Comparison of ENCODE assay signal across 9 mouse cellular contexts in genomic region chr16:45095561-45096482, GRCm38 (mm10). TPM values are rescaled to one million over a fixed set of nuclear protein-coding genes. Genes with fewer than 3 reads are reported as not detected.
A peak's percentile ranks its signal among the peaks of the same experiment; 100 is the strongest.
DNase-seq lines count a peak whose midpoint lies in the region; ATAC-seq and TF ChIP-seq lines count a peak whose summit lies in the region.
"Had no signal": no experiment of that assay in that cellular context is flagged by ENCODE, and none has a peak within 500 bp of the region (broad histone marks: within the 10 kb centered on the region; RNA-seq: fewer than 3 reads in every experiment).

No protein-coding gene starts in this region.

- intact Hi-C loops in left cerebral cortex, postnatal 10 days (cut with DNase I), result loop anchor here (10.0 kb wide), 1 partner anchor 361 kb away; no protein-coding TSS in a partner anchor

- H3K4me2 ChIP-seq in heart, embryonic 14.5 days (ENCODE audit: low read length), result peak overlapping the region; percentile 63
- H3K4me2 ChIP-seq in lung, postnatal 0 days (replicated peaks; ENCODE audit: low read depth, low read length), result peak overlapping the region; percentile 53

- no peaks in the 10 kb centered on the region for H3K9me3 ChIP-seq in heart, embryonic 14.5 days (ENCODE audit: control insufficient read depth, low read length)
- no peaks in the 10 kb centered on the region for H3K9me3 ChIP-seq in lung, postnatal 0 days (ENCODE audit: low read length)

- 0 out of 4 replicates have a peak overlapping the region, but pooled peaks of 1 of the 2 experiments have one; percentile 6 for H3K27ac ChIP-seq in heart, embryonic 14.5 days (replicated peaks in 1 of 2; ENCODE audit: control insufficient read depth in 1 of 2, insufficient read depth in 1 of 2, low read depth in 2 of 2, low read length in 2 of 2)
- H3K27ac ChIP-seq in lung, postnatal 0 days (ENCODE audit: low read length), result no peak overlapping the region
- H3K27ac ChIP-seq: left cerebral cortex, adult 2 months had no signal

- peak overlapping the region; percentile 72 for H3K9ac ChIP-seq in heart, embryonic 14.5 days (ENCODE audit: low read length)
- H3K9ac ChIP-seq in lung, postnatal 0 days (replicated peaks; ENCODE audit: low read depth), result no peak overlapping the region

- H3K4me3 ChIP-seq in heart, embryonic 14.5 days (ENCODE audit: control insufficient read depth in 1 of 2, insufficient read depth in 1 of 2, low read depth in 1 of 2, low read length in 2 of 2), result peak overlapping the region; percentile 43 to 75
- H3K4me3 ChIP-seq in lung, postnatal 0 days (ENCODE audit: low read depth, low read length), result no peak overlapping the region

- WGBS in heart, embryonic 14.5 days, result 80% methylated on average over 26 of the region's 26 CpGs
- 91% methylated on average over 26 of the region's 26 CpGs for WGBS in lung, postnatal 0 days

- TF ChIP-seq CTCF in lung, postnatal 0 days (IDR thresholded peaks at IDR 0.05), result no peak

- no peaks in the 10 kb centered on the region for H3K27me3 ChIP-seq in heart, embryonic 14.5 days (ENCODE audit: control insufficient read depth, insufficient read depth, low read length)
- no peaks in the 10 kb centered on the region for H3K27me3 ChIP-seq in lung, postnatal 0 days (replicated peaks; ENCODE audit: insufficient read depth, low read length)

- TF ChIP-seq EP300 in lung, postnatal 0 days (IDR thresholded peaks at IDR 0.05), result no peak

- ATAC-seq in heart, embryonic 14.5 days (ENCODE audit: insufficient number of reproducible peaks, insufficient read depth, low FRiP score, low read depth), result no peak
- ATAC-seq in lung, postnatal 0 days, result no peak

- H3K36me3 ChIP-seq in heart, embryonic 14.5 days (ENCODE audit: control insufficient read depth, insufficient read depth, low read length), result no peaks in the 10 kb centered on the region
- H3K36me3 ChIP-seq in lung, postnatal 0 days (ENCODE audit: insufficient read depth, low read length), result no peaks in the 10 kb centered on the region

- H3K4me1 ChIP-seq in heart, embryonic 14.5 days (ENCODE audit: control insufficient read depth in 2 of 2, insufficient read depth in 2 of 2, low read length in 2 of 2), result peaks cover 30 to 58% of the 10 kb centered on the region in 2 experiments
- H3K4me1 ChIP-seq in lung, postnatal 0 days (ENCODE audit: insufficient read depth, low read depth, low read length), result peaks cover 5% of the 10 kb centered on the region; the same call in 1 of the 2 replicates

- peak; percentile 15 to 24 for DNase-seq in cerebellum, postnatal 14 days
- DNase-seq in cerebellum, adult 9-10 months, result no peak
- DNase-seq in left cerebral cortex, postnatal 10 days (ENCODE audit: extremely low spot score in 1 of 2, low spot score in 2 of 2), result peak; percentile 43 to 50
- no peak for DNase-seq in left cerebral cortex, adult 9 months (ENCODE audit: low spot score in 2 of 2)
- DNase-seq in lung, postnatal 0 days (ENCODE audit: low spot score), result no peak
- DNase-seq in thymus, postnatal 25 days, result no peak
- no peak for DNase-seq in gastrocnemius, adult 8-10 months (ENCODE audit: low spot score in 2 of 2)

RNA-seq across cellular contexts. Expression of gene Ccdc80, which starts 2.6 kb away (rescaled TPM):
- 10 to 100 TPM in 1 of 2 experiments, 1 to 10 TPM in 1; 9.6 to 11.7 TPM for total RNA-seq in left cerebral cortex, postnatal 10 days (2021)
- polyA plus RNA-seq in heart, embryonic 14.5 days (2014; fragmentation: Nextera tagmentation; extraction: Ambion mirVana), result 88.5 and 96.2 TPM in 2 replicates
- polyA plus RNA-seq in lung, postnatal 0 days (2015; fragmentation: Nextera tagmentation; extraction: Ambion mirVana), result 62.4 and 81.7 TPM in 2 replicates
- 10 to 100 TPM in 3 of 4 experiments, 1 to 10 TPM in 1; 9.3 to 24.8 (median 12.4) TPM for total RNA-seq in gastrocnemius, adult 8-10 months (2022)

Comparison
In these comparisons a context has a peak if more than half of its experiments do, and no peak if none do; other contexts are left out.
1. DNase-seq: peak in cerebellum, postnatal 14 days (2 of 2) and left cerebral cortex, postnatal 10 days (2 of 2); none in cerebellum, adult 9-10 months (single experiment), left cerebral cortex, adult 9 months (0 of 2), lung, postnatal 0 days (single experiment), thymus, postnatal 25 days (single experiment) and gastrocnemius, adult 8-10 months (0 of 2).